Mouse (Mus musculus): ENCODE measurements at regions not wholly inside any gene's neighbourhood (a gene's known extent, or its start where the extent isn't known, plus 50 kb on each side); places are given as distances from the start of the nearest gene placed in this dataset.

GRCm38 (mm10) chr12:79907583-79907982 is 205.2 kb downstream of the Zfp36l1 start:
- DNase-seq: no peak

- no peak for DNase-seq
These were observed 206.0 kb downstream of the Zfp36l1 start for GRCm38 (mm10) chr12:79906738-79907365.

- DNase-seq: no peak
These were observed 206.7 kb downstream of the Zfp36l1 start for GRCm38 (mm10) chr12:79905828-79906737.

GRCm38 (mm10) chr12:79904913-79905549 is 207.8 kb downstream of the Zfp36l1 start:
- no peak for DNase-seq

GRCm38 (mm10) chr12:79902761-79903160 is 210.1 kb downstream of the Zfp36l1 start:
- DNase-seq: no peak

- DNase-seq: no peak
These were observed 210.7 kb downstream of the Zfp36l1 start for GRCm38 (mm10) chr12:79902163-79902562.

GRCm38 (mm10) chr12:79898198-79898930 is 214.4 kb downstream of the Zfp36l1 start:
- DNase-seq: no peak

- DNase-seq: no peak
These were observed 216.8 kb downstream of the Zfp36l1 start for GRCm38 (mm10) chr12:79895975-79896374.

- no peak for DNase-seq
These were observed 217.5 kb downstream of the Zfp36l1 start for GRCm38 (mm10) chr12:79895324-79895723.

- no peak for DNase-seq
These were observed 219.9 kb downstream of the Zfp36l1 start for GRCm38 (mm10) chr12:79892871-79893270.

- DNase-seq: no peak
These were observed 220.9 kb downstream of the Zfp36l1 start for GRCm38 (mm10) chr12:79891942-79892341.

GRCm38 (mm10) chr12:79890887-79891286 is 221.9 kb downstream of the Zfp36l1 start:
- DNase-seq: no peak

GRCm38 (mm10) chr12:79890291-79890690 is 222.5 kb downstream of the Zfp36l1 start:
- no peak for DNase-seq

- no peak for DNase-seq
These were observed 224.0 kb downstream of the Zfp36l1 start for GRCm38 (mm10) chr12:79888812-79889211.

- DNase-seq: no peak
These were observed 224.7 kb downstream of the Zfp36l1 start for GRCm38 (mm10) chr12:79888086-79888485.

- no peak for DNase-seq
These were observed 225.5 kb downstream of the Zfp36l1 start for GRCm38 (mm10) chr12:79887225-79887886.

GRCm38 (mm10) chr12:79886494-79886893 is 226.3 kb downstream of the Zfp36l1 start:
- no peak for DNase-seq

- DNase-seq: no peak
These were observed 227.5 kb downstream of the Zfp36l1 start for GRCm38 (mm10) chr12:79885286-79885685.

GRCm38 (mm10) chr12:79883651-79884050 is 229.2 kb downstream of the Zfp36l1 start:
- DNase-seq: no peak

GRCm38 (mm10) chr12:79880751-79881261 is 232.0 kb downstream of the Zfp36l1 start:
- DNase-seq: no peak

- DNase-seq: no peak
These were observed 232.5 kb downstream of the Zfp36l1 start for GRCm38 (mm10) chr12:79880346-79880745.

GRCm38 (mm10) chr12:79879918-79880273 is 232.9 kb downstream of the Zfp36l1 start:
- no peak for DNase-seq
